Mouse (Mus musculus): ENCODE measurements around the gene Flywch2. TPM values are rescaled to one million over a fixed set of nuclear protein-coding genes. Genes with fewer than 3 reads are reported as not detected.

Gene Flywch2
- polyA plus RNA-seq, 1 experiment from 2014 or later, result 66.5 TPM

DNA sequence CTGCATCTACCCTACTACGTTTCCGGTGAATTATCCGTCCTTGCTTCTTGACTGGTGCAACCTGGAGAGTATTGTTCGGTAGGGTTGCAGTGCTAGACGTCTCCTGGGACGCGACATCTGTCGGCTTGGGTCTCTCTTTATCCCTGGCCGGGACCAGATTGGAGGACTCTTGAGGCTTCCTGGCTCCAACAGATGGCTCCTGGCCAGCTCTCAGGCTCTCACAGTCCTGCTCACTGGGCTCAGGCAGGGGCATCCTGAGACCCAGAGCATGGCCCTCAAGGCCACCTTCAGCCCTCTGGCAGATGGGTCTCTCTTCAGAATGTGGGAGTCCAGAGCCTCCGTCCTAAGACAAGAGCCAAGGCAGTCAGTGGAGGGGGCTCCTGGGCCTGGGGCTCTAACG lies 22.9 kb downstream of the Flywch2 start:
- H3K27me3 ChIP-seq, result no peaks in the 10 kb centered on the region
- H3K4me1 ChIP-seq (replicated peaks), result no peaks in the 10 kb centered on the region
- H3K27ac ChIP-seq (replicated peaks), result no peak overlapping the region
- H3K9me3 ChIP-seq, result no peaks in the 10 kb centered on the region
- 78% methylated on average over 11 of the region's 11 CpGs for WGBS
- H3K9ac ChIP-seq, result no peak overlapping the region
- H3K4me3 ChIP-seq, result no peak overlapping the region
- ATAC-seq (ENCODE audit: low read depth), result no peak
- no peak overlapping the region for H3K4me2 ChIP-seq
- peaks cover 64% of the 10 kb centered on the region for H3K36me3 ChIP-seq

DNA sequence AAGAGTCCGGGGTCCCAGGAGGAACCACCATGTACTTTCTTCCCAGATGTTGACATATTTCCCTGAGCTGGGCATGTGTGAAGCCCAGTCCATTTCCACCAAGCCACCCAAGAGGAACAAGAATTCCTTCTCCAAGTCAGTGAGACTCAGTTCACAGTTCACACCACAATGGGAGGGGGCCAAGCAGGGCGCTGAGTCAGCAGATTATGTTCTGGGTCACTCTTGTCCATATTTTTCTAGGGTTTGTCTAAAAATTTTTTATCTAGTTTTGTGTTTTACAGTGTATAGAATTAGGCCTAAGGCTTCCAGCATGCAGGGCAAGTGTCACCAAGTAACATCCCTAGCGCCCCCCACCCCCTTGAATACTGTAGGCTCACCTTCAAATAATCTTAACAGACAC lies 24.7 kb downstream of the Flywch2 start:
- Histone ChIP-seq H3K27me3 (no peaks in the 10 kb centered on the region), H3K4me3 (no peak overlapping the region), H3K27ac (replicated peaks) (no peak overlapping the region), H3K36me3 (peaks cover 78% of the 10 kb centered on the region), H3K9me3 (no peaks in the 10 kb centered on the region), H3K4me1 (replicated peaks) (no peaks in the 10 kb centered on the region), H3K9ac (no peak overlapping the region), H3K4me2 (no peak overlapping the region)
- WGBS, result 96% methylated on average over 3 of the region's 3 CpGs
- ATAC-seq (ENCODE audit: low read depth), result no peak

GRCm38 (mm10) chr17:23760231-23760630 lies 25.6 kb downstream of the Flywch2 start:
- no peaks in the 10 kb centered on the region for H3K4me1 ChIP-seq (replicated peaks)
- H3K27ac ChIP-seq (replicated peaks), result no peak overlapping the region
- no peaks in the 10 kb centered on the region for H3K27me3 ChIP-seq
- H3K4me2 ChIP-seq, result no peak overlapping the region
- WGBS, result 92% methylated on average over 9 of the region's 9 CpGs
- H3K4me3 ChIP-seq, result no peak overlapping the region
- peaks cover 85% of the 10 kb centered on the region for H3K36me3 ChIP-seq
- no peak for ATAC-seq (ENCODE audit: low read depth)
- H3K9ac ChIP-seq, result no peak overlapping the region
- no peaks in the 10 kb centered on the region for H3K9me3 ChIP-seq

DNA sequence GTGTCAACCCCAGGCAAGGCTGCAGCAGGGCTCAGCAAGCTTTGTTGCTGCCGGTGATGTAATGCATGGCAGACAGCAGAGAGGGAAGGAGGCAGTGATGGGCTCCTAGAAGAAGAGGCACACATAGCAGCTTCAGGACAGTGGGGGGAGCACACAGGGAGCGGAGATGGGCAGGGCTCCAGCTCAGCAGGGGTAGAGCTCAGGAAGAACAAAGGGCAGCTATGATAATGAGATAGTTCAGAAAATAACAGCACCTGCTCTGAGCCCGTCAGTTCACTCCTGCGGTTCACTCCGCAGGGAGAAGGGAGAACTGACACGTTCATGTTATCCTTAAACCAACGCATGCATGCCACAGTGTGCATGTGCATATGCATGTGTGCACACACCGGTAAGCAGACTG lies 27.1 kb downstream of the Flywch2 start:
- H3K4me1 ChIP-seq (replicated peaks), result no peaks in the 10 kb centered on the region
- H3K4me2 ChIP-seq, result no peak overlapping the region
- no peak overlapping the region for H3K27ac ChIP-seq (replicated peaks)
- H3K36me3 ChIP-seq, result peaks cover 92% of the 10 kb centered on the region
- no peaks in the 10 kb centered on the region for H3K9me3 ChIP-seq
- H3K4me3 ChIP-seq, result no peak overlapping the region
- ATAC-seq (ENCODE audit: low read depth), result no peak
- no peaks in the 10 kb centered on the region for H3K27me3 ChIP-seq
- no peak overlapping the region for H3K9ac ChIP-seq
- 70% methylated on average over 8 of the region's 8 CpGs for WGBS

DNA sequence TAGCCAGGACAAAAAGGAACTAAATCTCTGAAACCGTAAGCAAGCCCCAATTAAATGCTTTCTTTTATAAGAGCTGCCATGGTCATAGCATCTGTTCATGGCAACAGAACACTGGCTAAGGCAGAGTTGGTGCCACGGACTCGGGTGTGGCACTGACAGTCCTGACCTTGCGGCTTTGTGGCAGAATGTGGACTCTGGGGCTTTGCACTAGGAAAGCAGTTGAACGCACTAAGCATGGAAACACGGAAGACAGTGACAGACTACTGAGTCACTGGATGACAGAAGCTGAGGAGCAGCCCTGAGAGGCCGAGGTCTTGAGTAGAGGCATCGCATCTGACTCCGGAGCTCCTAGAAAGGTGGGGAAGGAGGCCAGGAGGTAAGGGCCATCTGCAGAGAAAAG lies 28.3 kb downstream of the Flywch2 start:
- H3K36me3 ChIP-seq, result peaks cover 99% of the 10 kb centered on the region
- H3K9me3 ChIP-seq, result no peaks in the 10 kb centered on the region
- WGBS, result 96% methylated on average over 9 of the region's 9 CpGs
- H3K9ac ChIP-seq, result no peak overlapping the region
- H3K27me3 ChIP-seq, result no peaks in the 10 kb centered on the region
- no peak for ATAC-seq (ENCODE audit: low read depth)
- no peak overlapping the region for H3K4me3 ChIP-seq
- no peak overlapping the region for H3K27ac ChIP-seq (replicated peaks)
- no peaks in the 10 kb centered on the region for H3K4me1 ChIP-seq (replicated peaks)
- H3K4me2 ChIP-seq, result no peak overlapping the region

GRCm38 (mm10) chr17:23755689-23756088 lies 30.2 kb downstream of the Flywch2 start:
- Histone ChIP-seq H3K4me2 (no peak overlapping the region), H3K9me3 (no peaks in the 10 kb centered on the region), H3K36me3 (peaks cover 98% of the 10 kb centered on the region), H3K4me3 (no peak overlapping the region), H3K27me3 (no peaks in the 10 kb centered on the region), H3K4me1 (replicated peaks) (no peaks in the 10 kb centered on the region), H3K27ac (replicated peaks) (no peak overlapping the region), H3K9ac (no peak overlapping the region)
- 90% methylated on average over 13 of the region's 13 CpGs for WGBS
- no peak for ATAC-seq (ENCODE audit: low read depth)

DNA sequence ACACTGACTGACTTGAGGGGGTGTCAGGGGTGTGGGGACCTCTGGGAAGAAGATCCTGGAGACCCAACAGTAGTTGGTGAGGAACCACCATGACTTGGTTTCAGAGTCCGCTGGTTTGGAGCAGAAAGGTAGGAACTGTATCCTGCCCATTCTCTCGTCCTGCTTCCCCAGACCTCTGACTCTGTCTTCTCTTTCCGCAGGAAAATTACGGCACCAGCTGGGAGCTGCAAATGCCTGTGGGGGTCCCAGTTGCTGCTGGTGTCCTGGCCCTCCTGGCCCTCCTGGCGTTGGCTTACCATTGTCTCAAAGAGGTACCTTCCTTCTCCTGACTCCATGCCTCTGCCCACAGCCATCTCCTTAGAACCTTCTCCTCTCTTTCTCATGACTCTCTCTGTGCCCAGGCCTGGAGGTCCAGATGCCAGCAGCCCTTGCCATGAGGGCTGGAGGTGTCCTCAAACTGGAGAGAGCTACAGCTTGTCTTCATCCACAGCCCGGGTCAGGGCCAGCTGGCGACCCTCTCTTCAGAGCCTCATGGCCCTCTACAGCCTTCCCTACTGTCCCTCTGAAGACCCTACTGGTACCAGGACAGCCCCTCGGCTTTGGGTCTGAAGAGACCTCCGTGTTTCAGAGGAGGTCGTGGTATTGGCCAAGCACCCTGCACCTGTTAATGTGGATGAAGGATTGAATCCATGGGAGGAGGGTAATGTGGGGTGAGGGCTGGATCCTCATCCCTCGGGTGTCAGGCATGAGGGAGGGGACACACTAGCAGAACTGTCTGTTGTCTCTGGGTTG lies 36.3 kb downstream of the Flywch2 start:
- Histone ChIP-seq H3K4me1 (replicated peaks) (peaks cover 23% of the 10 kb centered on the region), H3K9me3 (no peaks in the 10 kb centered on the region), H3K9ac (no peak overlapping the region), H3K4me2 (no peak overlapping the region), H3K27me3 (peaks cover 37% of the 10 kb centered on the region), H3K4me3 (no peak overlapping the region), H3K27ac (replicated peaks) (no peak overlapping the region), H3K36me3 (peaks cover 40% of the 10 kb centered on the region)
- no peak for ATAC-seq (ENCODE audit: low read depth)
- WGBS, result 84% methylated on average over 11 of the region's 11 CpGs

DNA sequence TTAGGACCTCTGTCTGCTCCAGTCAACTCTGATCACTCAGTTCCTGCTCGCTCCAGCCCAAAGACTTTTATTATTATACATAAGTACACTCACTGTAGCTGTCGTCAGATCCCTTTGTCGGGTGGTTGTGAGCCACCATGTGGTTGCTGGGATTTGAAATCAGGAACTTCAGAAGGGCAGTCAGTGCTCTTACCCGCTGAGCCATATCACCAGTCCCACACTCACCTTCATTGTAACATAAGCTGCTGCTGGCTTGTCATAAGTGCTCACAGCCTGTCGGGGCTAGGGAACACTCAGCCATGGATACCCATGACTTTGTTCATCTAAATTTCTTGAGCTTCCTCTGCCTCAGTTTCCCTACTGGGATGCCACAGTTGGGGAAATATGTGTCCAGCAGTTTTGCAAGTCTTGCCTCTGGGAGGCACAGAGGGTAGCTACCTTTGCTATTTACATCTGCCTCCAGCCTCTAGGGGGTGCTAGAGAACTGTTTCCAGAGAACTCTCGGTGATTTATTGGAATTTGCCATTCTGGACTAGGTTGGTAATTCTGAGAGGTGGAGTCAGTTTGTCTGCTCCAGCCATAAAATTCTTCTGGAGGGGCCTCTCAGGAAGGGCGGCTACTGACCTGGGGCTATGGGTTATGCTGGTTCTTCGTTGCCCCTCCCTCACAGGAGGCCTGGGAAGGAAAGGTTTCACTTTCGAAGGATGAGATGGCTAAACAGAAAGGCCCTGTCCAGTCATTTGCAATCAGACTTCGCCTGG lies 37.1 kb downstream of the Flywch2 start:
- Histone ChIP-seq H3K36me3 (peaks cover 33% of the 10 kb centered on the region), H3K4me1 (replicated peaks) (peaks cover 25% of the 10 kb centered on the region), H3K27ac (replicated peaks) (no peak overlapping the region), H3K9ac (no peak overlapping the region), H3K27me3 (peaks cover 45% of the 10 kb centered on the region), H3K9me3 (no peaks in the 10 kb centered on the region), H3K4me3 (no peak overlapping the region), H3K4me2 (0 out of 2 replicates have a peak overlapping the region, but pooled peaks have one; percentile 7)
- no peak for ATAC-seq (ENCODE audit: low read depth)
- WGBS, result 36% methylated on average over 10 of the region's 10 CpGs

GRCm38 (mm10) chr17:23748026-23748425 lies 37.9 kb downstream of the Flywch2 start:
- Histone ChIP-seq H3K9me3 (no peaks in the 10 kb centered on the region), H3K4me1 (replicated peaks) (peaks cover 25% of the 10 kb centered on the region), H3K9ac (no peak overlapping the region), H3K27ac (replicated peaks) (no peak overlapping the region), H3K36me3 (peaks cover 25% of the 10 kb centered on the region), H3K27me3 (peaks cover 52% of the 10 kb centered on the region), H3K4me3 (no peak overlapping the region), H3K4me2 (no peak overlapping the region)
- 45% methylated on average over 6 of the region's 6 CpGs for WGBS
- ATAC-seq (ENCODE audit: low read depth), result no peak

DNA sequence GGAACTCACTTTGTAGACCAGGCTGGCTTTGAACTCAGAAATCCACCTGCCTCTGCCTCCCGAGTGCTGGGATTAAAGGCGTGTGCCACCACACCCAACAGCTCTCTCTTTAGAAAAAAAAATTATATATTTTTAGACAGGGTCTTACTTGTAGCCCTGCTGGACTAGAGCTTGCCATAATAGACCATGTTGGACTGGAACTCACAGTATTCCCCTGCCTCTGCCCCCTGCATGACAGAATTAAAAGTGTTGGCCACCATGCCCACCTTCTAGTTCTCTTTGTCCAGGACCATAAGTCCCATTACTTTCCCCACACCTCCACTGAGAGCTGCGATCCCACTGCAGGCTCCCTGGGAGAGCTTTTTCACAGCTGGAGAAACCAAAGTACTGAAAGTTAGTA lies 38.4 kb downstream of the Flywch2 start:
- peaks cover 58% of the 10 kb centered on the region for H3K27me3 ChIP-seq

GRCm38 (mm10) chr17:23746767-23747166 lies 39.1 kb downstream of the Flywch2 start:
- H3K4me2 ChIP-seq, result no peak overlapping the region
- H3K4me3 ChIP-seq, result no peak overlapping the region
- no peak for ATAC-seq (ENCODE audit: low read depth)
- H3K36me3 ChIP-seq, result peaks cover 12% of the 10 kb centered on the region
- no peaks in the 10 kb centered on the region for H3K9me3 ChIP-seq
- peaks cover 34% of the 10 kb centered on the region for H3K4me1 ChIP-seq (replicated peaks)
- no peak overlapping the region for H3K27ac ChIP-seq (replicated peaks)
- no peak overlapping the region for H3K9ac ChIP-seq
- H3K27me3 ChIP-seq, result peaks cover 65% of the 10 kb centered on the region
- WGBS, result 86% methylated on average over 3 of the region's 3 CpGs

More for the DNA sequence above, 38.4 kb downstream of the Flywch2 start:
- H3K9me3 ChIP-seq, result no peaks in the 10 kb centered on the region
- ATAC-seq (ENCODE audit: low read depth), result no peak
- H3K9ac ChIP-seq, result no peak overlapping the region
- no peak overlapping the region for H3K27ac ChIP-seq (replicated peaks)
- H3K4me3 ChIP-seq, result no peak overlapping the region
- no peak overlapping the region for H3K4me2 ChIP-seq
- H3K4me1 ChIP-seq (replicated peaks), result peaks cover 27% of the 10 kb centered on the region
- WGBS, result 85% methylated on average over 3 of the region's 3 CpGs
- peaks cover 19% of the 10 kb centered on the region for H3K36me3 ChIP-seq

GRCm38 (mm10) chr17:23746311-23746710 lies 39.6 kb downstream of the Flywch2 start:
- ATAC-seq (ENCODE audit: low read depth), result no peak
- Histone ChIP-seq H3K4me1 (replicated peaks) (peaks cover 34% of the 10 kb centered on the region), H3K4me2 (peak overlapping the region; percentile 78), H3K9me3 (no peaks in the 10 kb centered on the region), H3K36me3 (peaks cover 8% of the 10 kb centered on the region), H3K27ac (replicated peaks) (no peak overlapping the region), H3K4me3 (peak overlapping the region; percentile 41; the same call in 1 of the 2 replicates), H3K27me3 (peaks cover 70% of the 10 kb centered on the region), H3K9ac (peak overlapping the region; percentile 67)
- 2% methylated on average over 12 of the region's 12 CpGs for WGBS

Measured in neural tube, embryonic 13.5 days (tissue).